Mouse (Mus musculus) bone marrow, adult 2 months (tissue): ENCODE measurements around the gene Mettl13.

Experiments
- CTCF ChIP-seq: fragments of 200-500 bp; IDR thresholded peaks from 2 replicates; pipeline ENCODE4 v1.5.1; 2011; ENCODE audit warnings: low read length, control low read depth; ENCODE audit not compliant: control insufficient read depth, insufficient read depth
- POLR2A ChIP-seq: fragments of 200-500 bp; IDR thresholded peaks from 2 replicates; pipeline ENCODE4 v1.6.1; 2011; ENCODE audit warnings: low read depth, mild to moderate bottlenecking, control low read depth, low read length, borderline replicate concordance; ENCODE audit not compliant: control insufficient read depth

DNA sequence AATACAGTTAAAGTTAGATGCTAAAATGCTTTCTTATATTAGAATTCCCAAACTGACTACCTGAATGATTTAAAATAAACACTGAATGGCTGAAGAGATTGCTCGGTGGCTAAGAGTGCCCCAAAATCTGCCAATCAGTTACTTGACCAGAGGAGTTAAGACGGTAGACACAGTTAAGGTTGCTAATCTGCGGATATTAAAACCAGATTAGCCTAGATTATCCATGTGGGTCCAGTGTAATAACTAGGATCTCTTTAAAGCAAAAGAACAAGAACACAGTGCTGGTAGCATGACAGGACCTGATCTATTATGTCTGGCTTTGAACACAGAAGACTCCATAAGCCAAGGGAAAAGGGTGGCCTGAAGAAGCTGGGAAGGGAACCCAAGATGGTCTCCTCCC is 5.8 kb upstream of the Mettl13 start:
- TF ChIP-seq CTCF (no peak), POLR2A (no peak)
